Mouse (Mus musculus) erythroblast, embryonic 14.5 days (primary cell): ENCODE data around the gene 1700020A23Rik. TPM values are rescaled to one million over a fixed set of nuclear protein-coding genes. Genes with fewer than 3 reads are reported as not detected.

Experiments used
- H3K27me3 ChIP-seq: 2 replicates; pipeline ENCODE4 v1.6.1; 2012; ENCODE audit warnings: inconsistent platforms; ENCODE audit not compliant: control insufficient read depth
- H3K36me3 ChIP-seq: 2 replicates; pipeline ENCODE4 v1.6.1; 2012; ENCODE audit warnings: mild to moderate bottlenecking, inconsistent platforms; ENCODE audit not compliant: control insufficient read depth
- H3K4me1 ChIP-seq: 2 replicates; pipeline ENCODE4 v1.6.1; 2012; ENCODE audit warnings: inconsistent platforms; ENCODE audit not compliant: control insufficient read depth
- H3K4me3 ChIP-seq: replicated peaks from 2 replicates; pipeline ENCODE3; 2012; ENCODE audit warnings: moderate library complexity, mild to moderate bottlenecking, inconsistent platforms
- H3K9me3 ChIP-seq: 2 replicates; pipeline ENCODE4 v1.6.1; 2012; ENCODE audit warnings: low read length, inconsistent platforms, mixed read lengths; ENCODE audit not compliant: control insufficient read depth
- GATA1 ChIP-seq: IDR thresholded peaks from 2 replicates; pipeline ENCODE4 v1.6.1; 2012; ENCODE audit warnings: low read length, inconsistent platforms, mixed read lengths
- TAL1 ChIP-seq: IDR thresholded peaks from 3 replicates; pipeline ENCODE4 v1.6.1; 2012; ENCODE audit warnings: low read length, inconsistent platforms, mixed read lengths
- polyA plus RNA-seq: library from polyadenylated mRNA; stranded (reverse); fragments of >175 nt; gene quantifications from 2 replicates; pipeline ENCODE4 v1.2.3, GENCODE M21; 2012

1700020A23Rik gene
- polyA plus RNA-seq, 1 experiment, result not detected

DNA sequence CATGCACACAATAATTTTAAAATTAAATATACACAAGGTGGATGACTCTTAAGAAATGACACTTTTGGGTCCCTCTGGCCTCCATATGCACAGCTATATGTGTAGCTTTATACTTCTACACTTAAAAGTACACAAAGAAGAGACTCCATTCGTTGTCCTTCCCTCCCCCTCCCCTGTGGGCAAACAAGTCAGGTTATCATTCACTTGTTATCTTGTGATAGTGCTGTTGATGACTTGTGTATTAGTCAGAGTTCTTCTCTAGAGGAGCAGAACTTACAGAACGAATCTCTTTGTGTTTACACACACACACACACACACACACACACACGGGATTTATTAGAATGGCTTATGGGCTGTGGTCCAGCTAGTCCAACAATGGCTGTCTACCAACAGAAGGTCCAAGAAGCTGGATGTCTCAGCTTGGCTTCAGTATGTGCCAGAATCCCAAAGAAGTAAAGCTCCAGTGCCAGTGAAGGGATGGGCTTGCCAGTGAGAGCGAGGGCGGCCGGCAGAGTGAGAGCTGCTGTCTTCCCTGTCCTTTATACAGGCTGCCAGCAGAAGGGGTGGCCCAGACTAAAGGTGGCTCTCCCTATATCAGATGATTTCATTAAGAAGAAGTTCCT is 49.8 kb downstream of the 1700020A23Rik start:
- peaks cover under 1% of the 10 kb centered on the region for H3K27me3 ChIP-seq
- H3K9me3 ChIP-seq, result no peaks in the 10 kb centered on the region
- peaks cover 22% of the 10 kb centered on the region for H3K36me3 ChIP-seq
- no peak overlapping the region for H3K4me3 ChIP-seq
- H3K4me1 ChIP-seq, result peaks cover 43% of the 10 kb centered on the region
- no peak for TF ChIP-seq GATA1
- TF ChIP-seq TAL1, result no peak

Other genes starting within 250 kb of the 1700020A23Rik start
- 43.6 and 46.0 TPM in 2 replicates for gene Snrpb, start 225.9 kb upstream of the 1700020A23Rik start, polyA plus RNA-seq
- not detected in 2 replicates for gene Tmc2, start 210.1 kb upstream of the 1700020A23Rik start, polyA plus RNA-seq
- gene Nop56, start 130.8 kb upstream of the 1700020A23Rik start, polyA plus RNA-seq, result 6.1 and 6.4 TPM in 2 replicates
- gene Idh3b, start 120.7 kb upstream of the 1700020A23Rik start, polyA plus RNA-seq, result 6.8 and 9.7 TPM in 2 replicates
- gene Ebf4, start 110.1 kb upstream of the 1700020A23Rik start, polyA plus RNA-seq, result not detected in 2 replicates
- not detected in 2 replicates for gene Cpxm1, start 7.7 kb upstream of the 1700020A23Rik start, polyA plus RNA-seq
- gene Gm28372, start within 50 bp of the 1700020A23Rik start, polyA plus RNA-seq, result not detected in 2 replicates
- not detected in 2 replicates for gene Tmem239, start 1.2 kb downstream of the 1700020A23Rik start, polyA plus RNA-seq
- 1.2 and 1.3 TPM in 2 replicates for gene Vps16, start 19.1 kb downstream of the 1700020A23Rik start, polyA plus RNA-seq
- 0.38 and 0.42 TPM in 2 replicates for gene Pced1a, start 19.4 kb downstream of the 1700020A23Rik start, polyA plus RNA-seq
- 1.2 and 1.9 TPM in 2 replicates for gene Ptpra, start 45.0 kb downstream of the 1700020A23Rik start, polyA plus RNA-seq
- gene Mrps26, start 158.5 kb downstream of the 1700020A23Rik start, polyA plus RNA-seq, result 7.2 and 8.8 TPM in 2 replicates
- not detected in 2 replicates for gene Oxt, start 170.9 kb downstream of the 1700020A23Rik start, polyA plus RNA-seq
- gene Avp, start 177.3 kb downstream of the 1700020A23Rik start, polyA plus RNA-seq, result not detected in 2 replicates
- gene Fastkd5, start 224.8 kb downstream of the 1700020A23Rik start, polyA plus RNA-seq, result 0.02 and 0.03 TPM in 2 replicates
- 0.13 and 0.17 TPM in 2 replicates for gene Ubox5, start 224.8 kb downstream of the 1700020A23Rik start, polyA plus RNA-seq
- gene Lzts3, start 237.5 kb downstream of the 1700020A23Rik start, polyA plus RNA-seq, result 0.34 and 0.38 TPM in 2 replicates